Mouse (Mus musculus): Measurements from ENCODE around the gene Rad51b. TPM values are rescaled to one million over a fixed set of nuclear protein-coding genes. Genes with fewer than 3 reads are reported as not detected.

The Rad51b gene
- total and polyA plus RNA-seq, 3 experiments: 0.47 to 0.50 (median 0.49) TPM

DNA sequence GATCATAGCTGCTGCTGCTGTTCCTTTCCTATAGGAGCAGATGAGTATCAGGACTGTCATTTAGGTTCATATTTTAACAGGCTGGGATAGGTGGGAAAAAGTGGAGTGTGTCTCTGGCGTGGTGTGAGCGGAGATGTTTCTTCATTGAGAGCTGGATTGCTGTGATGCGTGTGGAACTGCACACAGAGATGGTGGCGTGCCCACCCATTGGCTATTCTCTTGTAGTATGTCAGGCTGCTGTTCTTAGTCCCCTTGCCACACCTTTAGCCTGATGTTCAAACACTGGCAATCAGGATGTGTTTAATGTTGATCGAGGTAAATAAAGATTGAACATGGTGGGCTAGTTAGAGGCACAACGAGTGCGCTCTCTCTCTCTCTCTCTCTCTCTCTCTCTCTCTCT is 54.4 kb downstream of the Rad51b start:
- TF ChIP-seq POLR2A (IDR thresholded peaks at IDR 0.05; ENCODE audit: insufficient read depth, low read depth, low read length) (no peak), CTCF (IDR thresholded peaks at IDR 0.05) (no peak), EP300 (IDR thresholded peaks at IDR 0.05; ENCODE audit: insufficient read depth, low read depth, low read length) (no peak)
- no peak for DNase-seq
- Histone ChIP-seq H3K79me2 (replicated peaks; ENCODE audit: control insufficient read depth, insufficient read depth, low read length) (no peaks in the 10 kb centered on the region), H3K9ac (ENCODE audit: low read depth, low read length) (no peak overlapping the region), H3K4me1 (ENCODE audit: control insufficient read depth, insufficient read depth, low read length) (peaks cover 13% of the 10 kb centered on the region), H3K27me3 (ENCODE audit: control insufficient read depth, insufficient read depth, low read length) (no peaks in the 10 kb centered on the region), H3K27ac (no peak overlapping the region), H3K4me3 (no peak overlapping the region), H3K36me3 (ENCODE audit: control insufficient read depth, insufficient read depth, low read length) (peaks cover 11% of the 10 kb centered on the region)
- intact Hi-C loops (cut with DNase I): loop anchor here (10.0 kb wide), 1 partner anchor 613 kb away; no protein-coding TSS in a partner anchor
- WGBS: 94% methylated on average over 7 of the region's 7 CpGs

DNA sequence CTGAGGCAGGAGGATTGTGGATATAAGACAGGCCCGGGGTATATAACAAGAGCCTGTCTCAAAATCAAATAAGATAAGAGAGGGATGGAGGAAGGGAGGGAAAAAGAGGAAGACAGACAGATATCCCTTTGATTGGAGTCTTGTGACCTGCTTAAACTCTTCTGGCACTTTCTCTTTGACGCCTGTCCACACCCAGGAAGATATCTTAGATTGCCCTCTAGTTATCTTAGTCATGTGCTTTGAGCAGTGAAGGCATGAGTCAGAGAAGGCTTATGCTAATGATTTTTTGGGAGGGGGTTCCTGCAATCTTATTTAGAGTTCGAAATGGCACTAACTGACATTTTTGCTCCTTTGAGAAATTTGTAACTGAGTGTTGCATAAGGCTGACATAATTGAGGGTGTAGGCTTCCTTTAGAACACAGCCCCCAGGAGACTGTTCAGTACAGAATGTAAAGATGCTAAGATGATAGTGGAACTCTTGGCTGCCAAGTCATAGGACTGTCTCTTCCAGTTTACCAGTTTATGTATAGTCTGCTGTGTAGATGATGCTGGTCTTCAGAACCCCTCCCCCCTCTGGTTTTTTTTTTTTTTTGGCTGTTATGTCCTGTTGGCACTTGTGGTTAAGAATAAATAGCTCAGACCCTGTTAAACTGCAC is 55.1 kb downstream of the Rad51b start:
- Histone ChIP-seq H3K79me2 (replicated peaks; ENCODE audit: control insufficient read depth, insufficient read depth, low read length) (no peaks in the 10 kb centered on the region), H3K4me3 (no peak overlapping the region), H3K27me3 (ENCODE audit: control insufficient read depth, insufficient read depth, low read length) (no peaks in the 10 kb centered on the region), H3K4me1 (ENCODE audit: control insufficient read depth, insufficient read depth, low read length) (peaks cover 13% of the 10 kb centered on the region), H3K9ac (ENCODE audit: low read depth, low read length) (no peak overlapping the region), H3K27ac (no peak overlapping the region), H3K36me3 (ENCODE audit: control insufficient read depth, insufficient read depth, low read length) (peaks cover 11% of the 10 kb centered on the region)
- 34% methylated on average over 3 of the region's 3 CpGs for WGBS
- no peak for TF ChIP-seq POLR2A (IDR thresholded peaks at IDR 0.05; ENCODE audit: insufficient read depth, low read depth, low read length)
- TF ChIP-seq CTCF (IDR thresholded peaks at IDR 0.05): no peak
- no peak for TF ChIP-seq EP300 (IDR thresholded peaks at IDR 0.05; ENCODE audit: insufficient read depth, low read depth, low read length)
- DNase-seq: no peak
- intact Hi-C loops (cut with DNase I): loop anchor here (10.0 kb wide), 1 partner anchor 613 kb away; no protein-coding TSS in a partner anchor

DNA sequence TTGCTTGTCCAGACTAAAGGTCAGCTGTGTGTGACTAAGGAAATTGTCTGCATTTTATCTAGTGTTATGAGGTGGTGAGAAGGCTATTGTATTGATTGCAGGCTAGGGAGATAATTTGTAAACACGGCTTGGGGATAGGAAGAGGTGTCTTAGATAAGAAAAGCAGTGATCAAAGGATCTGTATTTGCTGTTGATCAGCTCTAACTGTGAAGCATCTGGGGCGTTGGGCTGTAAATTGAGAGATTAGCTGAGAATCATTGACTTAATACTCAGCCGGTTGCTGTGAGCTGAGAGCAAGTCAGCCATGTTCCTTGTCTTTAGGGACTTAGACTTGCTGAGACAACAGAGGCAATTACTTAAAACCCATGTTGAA is 55.6 kb downstream of the Rad51b start:
- H3K27me3 ChIP-seq (ENCODE audit: control insufficient read depth, insufficient read depth, low read length): no peaks in the 10 kb centered on the region
- peaks cover 11% of the 10 kb centered on the region for H3K36me3 ChIP-seq (ENCODE audit: control insufficient read depth, insufficient read depth, low read length)
- DNase-seq: no peak
- WGBS: 7% methylated on average over 3 of the region's 3 CpGs
- H3K79me2 ChIP-seq (replicated peaks; ENCODE audit: control insufficient read depth, insufficient read depth, low read length): no peaks in the 10 kb centered on the region
- peak overlapping the region; percentile 20; the same call in 1 of the 2 replicates for H3K9ac ChIP-seq (ENCODE audit: low read depth, low read length)
- peak overlapping the region; percentile 51 for H3K27ac ChIP-seq
- no peak overlapping the region for H3K4me3 ChIP-seq
- TF ChIP-seq POLR2A (IDR thresholded peaks at IDR 0.05; ENCODE audit: insufficient read depth, low read depth, low read length): no peak
- no peak for TF ChIP-seq CTCF (IDR thresholded peaks at IDR 0.05)
- no peak for TF ChIP-seq EP300 (IDR thresholded peaks at IDR 0.05; ENCODE audit: insufficient read depth, low read depth, low read length)
- intact Hi-C loops (cut with DNase I): loop anchor here (10.0 kb wide), 1 partner anchor 612 kb away; no protein-coding TSS in a partner anchor
- peaks cover 11% of the 10 kb centered on the region for H3K4me1 ChIP-seq (ENCODE audit: control insufficient read depth, insufficient read depth, low read length)

DNA sequence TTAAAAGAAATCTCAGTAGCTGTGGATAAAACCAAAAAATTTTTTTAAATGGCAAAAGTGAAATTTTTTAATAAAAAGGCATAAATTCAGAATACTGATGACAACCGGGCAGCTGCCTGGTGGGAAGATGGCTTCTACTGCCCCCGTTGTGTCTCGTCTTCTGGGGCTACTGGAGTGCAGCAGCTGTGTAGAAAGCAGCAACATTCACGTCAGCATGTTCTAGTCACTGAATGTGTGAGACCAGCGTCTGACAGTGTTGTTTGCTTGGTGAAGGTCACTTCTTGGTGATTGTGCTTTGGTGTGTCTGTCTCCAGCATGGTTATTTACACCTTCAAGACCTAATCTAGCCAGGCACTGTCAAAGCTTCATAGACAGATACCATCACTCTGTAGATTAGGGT is 56.3 kb downstream of the Rad51b start:
- H3K4me1 ChIP-seq (ENCODE audit: control insufficient read depth, insufficient read depth, low read length): peaks cover 11% of the 10 kb centered on the region
- no peak for DNase-seq
- intact Hi-C loops (cut with DNase I): loop anchor here (10.0 kb wide), 1 partner anchor 611 kb away; no protein-coding TSS in a partner anchor
- H3K4me3 ChIP-seq: no peak overlapping the region
- 79% methylated on average over 5 of the region's 5 CpGs for WGBS
- no peaks in the 10 kb centered on the region for H3K27me3 ChIP-seq (ENCODE audit: control insufficient read depth, insufficient read depth, low read length)
- no peaks in the 10 kb centered on the region for H3K79me2 ChIP-seq (replicated peaks; ENCODE audit: control insufficient read depth, insufficient read depth, low read length)
- no peak overlapping the region for H3K9ac ChIP-seq (ENCODE audit: low read depth, low read length)
- TF ChIP-seq CTCF (IDR thresholded peaks at IDR 0.05) (no peak), EP300 (IDR thresholded peaks at IDR 0.05; ENCODE audit: insufficient read depth, low read depth, low read length) (no peak), POLR2A (IDR thresholded peaks at IDR 0.05; ENCODE audit: insufficient read depth, low read depth, low read length) (no peak)
- H3K27ac ChIP-seq: no peak overlapping the region; the same call in 1 of the 2 replicates
- peaks cover 11% of the 10 kb centered on the region for H3K36me3 ChIP-seq (ENCODE audit: control insufficient read depth, insufficient read depth, low read length)

DNA sequence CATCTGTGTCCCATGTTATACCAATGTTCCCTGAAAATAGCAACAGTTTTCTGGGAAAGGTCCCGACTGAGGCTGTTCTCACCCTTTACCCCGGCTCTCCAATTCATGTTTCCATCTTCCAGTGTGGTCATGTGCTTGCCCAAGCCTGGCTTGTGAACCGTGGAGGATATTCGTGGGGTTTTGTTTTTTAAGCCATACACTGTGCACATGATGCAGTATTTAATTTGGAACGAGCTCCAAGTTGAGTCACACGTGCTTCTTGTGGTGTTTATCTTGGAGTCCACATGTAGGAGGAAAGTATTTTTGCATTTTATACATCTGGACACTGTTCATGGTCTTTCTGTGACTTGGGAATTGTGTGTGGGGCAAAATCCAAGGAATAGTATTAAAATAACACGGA is 57.5 kb downstream of the Rad51b start:
- Histone ChIP-seq H3K4me3 (no peak overlapping the region), H3K27ac (peak overlapping the region; percentile 20), H3K4me1 (ENCODE audit: control insufficient read depth, insufficient read depth, low read length) (peaks cover 13% of the 10 kb centered on the region), H3K36me3 (ENCODE audit: control insufficient read depth, insufficient read depth, low read length) (peaks cover 11% of the 10 kb centered on the region), H3K79me2 (replicated peaks; ENCODE audit: control insufficient read depth, insufficient read depth, low read length) (no peaks in the 10 kb centered on the region), H3K9ac (ENCODE audit: low read depth, low read length) (no peak overlapping the region), H3K27me3 (ENCODE audit: control insufficient read depth, insufficient read depth, low read length) (no peaks in the 10 kb centered on the region)
- TF ChIP-seq CTCF (IDR thresholded peaks at IDR 0.05): no peak
- TF ChIP-seq POLR2A (IDR thresholded peaks at IDR 0.05; ENCODE audit: insufficient read depth, low read depth, low read length): no peak
- TF ChIP-seq EP300 (IDR thresholded peaks at IDR 0.05; ENCODE audit: insufficient read depth, low read depth, low read length): no peak
- DNase-seq: no peak
- intact Hi-C loops (cut with DNase I): loop anchor here (5.0 to 10.0 kb wide), 2 partner anchors 258 to 610 kb away; no protein-coding TSS in a partner anchor
- WGBS: 40% methylated on average over 7 of the region's 7 CpGs

DNA sequence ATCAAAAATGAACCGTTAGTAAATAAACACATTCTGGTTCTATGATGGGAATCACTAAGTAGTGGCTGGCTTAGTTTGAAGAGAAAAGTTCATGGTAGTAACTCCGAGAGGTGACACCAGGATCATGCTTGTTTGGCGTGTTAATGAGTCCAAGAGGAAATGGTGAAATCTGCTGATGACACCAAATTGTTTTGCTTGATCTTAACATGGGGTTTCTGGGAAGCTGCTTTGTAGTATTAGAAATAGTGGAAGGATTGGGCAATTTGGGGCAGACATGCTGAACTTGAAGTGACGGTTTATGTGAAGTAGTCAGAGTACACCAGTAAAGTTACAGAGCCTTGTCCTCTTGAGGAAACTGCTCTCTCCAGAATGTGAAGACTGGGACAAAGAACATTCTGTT is 59.1 kb downstream of the Rad51b start:
- TF ChIP-seq EP300 (IDR thresholded peaks at IDR 0.05; ENCODE audit: insufficient read depth, low read depth, low read length) (no peak), POLR2A (IDR thresholded peaks at IDR 0.05; ENCODE audit: insufficient read depth, low read depth, low read length) (no peak), CTCF (IDR thresholded peaks at IDR 0.05) (no peak)
- Histone ChIP-seq H3K79me2 (replicated peaks; ENCODE audit: control insufficient read depth, insufficient read depth, low read length) (no peaks in the 10 kb centered on the region), H3K4me1 (ENCODE audit: control insufficient read depth, insufficient read depth, low read length) (peaks cover 13% of the 10 kb centered on the region), H3K36me3 (ENCODE audit: control insufficient read depth, insufficient read depth, low read length) (peaks cover 11% of the 10 kb centered on the region), H3K27ac (no peak overlapping the region), H3K27me3 (ENCODE audit: control insufficient read depth, insufficient read depth, low read length) (no peaks in the 10 kb centered on the region), H3K4me3 (no peak overlapping the region), H3K9ac (ENCODE audit: low read depth, low read length) (no peak overlapping the region)
- intact Hi-C loops (cut with DNase I): loop anchor here (5.0 to 10.0 kb wide), 2 partner anchors 256 to 609 kb away; no protein-coding TSS in a partner anchor
- WGBS: 66% methylated on average over 4 of the region's 4 CpGs
- no peak for DNase-seq

Data from heart, adult 2 months (tissue).